In genomic region chr2:32381141-32381774, GRCm38 (mm10) we compare ENCODE assay signal across 8 mouse cellular contexts. TPM values are rescaled to one million over a fixed set of nuclear protein-coding genes. Genes with fewer than 3 reads are reported as not detected.
A peak's percentile ranks its signal among the peaks of the same experiment; 100 is the strongest.
DNase-seq lines count a peak whose midpoint lies in the region; ATAC-seq and TF ChIP-seq lines count a peak whose summit lies in the region.

No protein-coding gene starts in this region.

- under 1% methylated on average over 27 of the region's 27 CpGs for whole genome bisulfite sequencing in kidney, embryonic 14.5 days
- under 1% methylated on average over 27 of the region's 27 CpGs for WGBS in embryonic facial prominence, embryonic 15.5 days
- 1% methylated on average over 27 of the region's 27 CpGs for WGBS in intestine, postnatal 0 days
- WGBS in midbrain, embryonic 14.5 days = under 1% methylated on average over 27 of the region's 27 CpGs

- peak overlapping the region; percentile 68 for H3K4me3 ChIP-seq in kidney, embryonic 14.5 days (ENCODE audit: low read length)
- H3K4me3 ChIP-seq in ES-E14 (ENCODE audit: insufficient read depth in 1 of 2, low read depth in 1 of 2, low read length in 2 of 2, poor library complexity in 1 of 2, severe bottlenecking in 1 of 2) = peak overlapping the region; percentile 84 to 85
- peak overlapping the region; percentile 60 for H3K4me3 ChIP-seq in embryonic facial prominence, embryonic 15.5 days (replicated peaks)
- peak overlapping the region; percentile 47 for H3K4me3 ChIP-seq in intestine, postnatal 0 days (ENCODE audit: low read depth, low read length)
- H3K4me3 ChIP-seq in midbrain, embryonic 14.5 days (replicated peaks; ENCODE audit: low read depth, low read length) = peak overlapping the region; percentile 67

- peak overlapping the region; percentile 55 for H3K9ac ChIP-seq in kidney, embryonic 14.5 days (ENCODE audit: low read depth, low read length)
- peak overlapping the region; percentile 69 for H3K9ac ChIP-seq in ES-E14 (ENCODE audit: insufficient read depth, low read depth, low read length, poor library complexity, severe bottlenecking)
- peak overlapping the region; percentile 35 for H3K9ac ChIP-seq in embryonic facial prominence, embryonic 15.5 days
- peak overlapping the region; percentile 38 for H3K9ac ChIP-seq in intestine, postnatal 0 days (ENCODE audit: low read depth, low read length)
- peak overlapping the region; percentile 62 for H3K9ac ChIP-seq in midbrain, embryonic 14.5 days (replicated peaks; ENCODE audit: low read length)

- peak overlapping the region; percentile 97 for H3K4me2 ChIP-seq in kidney, embryonic 14.5 days (replicated peaks; ENCODE audit: low read depth, low read length)
- peak overlapping the region; percentile 94 for H3K4me2 ChIP-seq in embryonic facial prominence, embryonic 15.5 days (replicated peaks)
- peak overlapping the region; percentile 82 for H3K4me2 ChIP-seq in intestine, postnatal 0 days (replicated peaks; ENCODE audit: low read depth)
- peak overlapping the region; percentile 96 for H3K4me2 ChIP-seq in midbrain, embryonic 14.5 days (ENCODE audit: low read length)

- peaks cover 30% of the 10 kb centered on the region for H3K36me3 ChIP-seq in kidney, embryonic 14.5 days (ENCODE audit: control insufficient read depth, insufficient read depth, low read length)
- peaks cover 15% of the 10 kb centered on the region for H3K36me3 ChIP-seq in ES-E14 (ENCODE audit: control insufficient read depth, insufficient read depth, low read length, poor library complexity, severe bottlenecking)
- peaks cover 35% of the 10 kb centered on the region for H3K36me3 ChIP-seq in embryonic facial prominence, embryonic 15.5 days
- H3K36me3 ChIP-seq in intestine, postnatal 0 days (ENCODE audit: control insufficient read depth, insufficient read depth) = peaks cover 30% of the 10 kb centered on the region
- H3K36me3 ChIP-seq in midbrain, embryonic 14.5 days (ENCODE audit: control insufficient read depth, insufficient read depth, low read length) = peaks cover 38% of the 10 kb centered on the region

- no peaks in the 10 kb centered on the region for H3K9me3 ChIP-seq in kidney, embryonic 14.5 days (ENCODE audit: control insufficient read depth, low read length)
- H3K9me3 ChIP-seq in ES-E14 (ENCODE audit: control insufficient read depth, insufficient read depth, low read depth, low read length) = no peaks in the 10 kb centered on the region
- H3K9me3 ChIP-seq in embryonic facial prominence, embryonic 15.5 days (replicated peaks) = no peaks in the 10 kb centered on the region
- H3K9me3 ChIP-seq in intestine, postnatal 0 days (ENCODE audit: control insufficient read depth) = no peaks in the 10 kb centered on the region
- no peaks in the 10 kb centered on the region for H3K9me3 ChIP-seq in midbrain, embryonic 14.5 days (ENCODE audit: control insufficient read depth, low read length)

- no peak for TF ChIP-seq CTCF in intestine, postnatal 0 days (IDR thresholded peaks at IDR 0.05; ENCODE audit: low read depth)

- in situ Hi-C loops in ES-E14 (cut with MboI; ENCODE audit: low sequenced_read_pairs in 2 of 2, unreplicated experiment in 2 of 2) = no loop called here

- H3K27me3 ChIP-seq in kidney, embryonic 14.5 days (ENCODE audit: control insufficient read depth, insufficient read depth, low read length) = 0 out of 2 replicates have a peak, but pooled peaks cover 4% of the 10 kb centered on the region
- no peaks in the 10 kb centered on the region for H3K27me3 ChIP-seq in embryonic facial prominence, embryonic 15.5 days
- no peaks in the 10 kb centered on the region for H3K27me3 ChIP-seq in intestine, postnatal 0 days (replicated peaks; ENCODE audit: control insufficient read depth, insufficient read depth, low read length)
- no peaks in the 10 kb centered on the region for H3K27me3 ChIP-seq in midbrain, embryonic 14.5 days (ENCODE audit: control insufficient read depth, insufficient read depth, low read length)

- no peak overlapping the region for H3K27ac ChIP-seq in kidney, embryonic 14.5 days (ENCODE audit: low read depth, low read length)
- no peak overlapping the region for H3K27ac ChIP-seq in ES-E14 (ENCODE audit: insufficient read depth, low read depth, low read length, poor library complexity, severe bottlenecking)
- 0 out of 2 replicates have a peak overlapping the region, but pooled peaks have one; percentile 1 for H3K27ac ChIP-seq in embryonic facial prominence, embryonic 15.5 days (replicated peaks)
- H3K27ac ChIP-seq in intestine, postnatal 0 days (ENCODE audit: low read depth, low read length) = 0 out of 2 replicates have a peak overlapping the region, but pooled peaks have one; percentile 46
- H3K27ac ChIP-seq in midbrain, embryonic 14.5 days (replicated peaks; ENCODE audit: low read depth, low read length) = no peak overlapping the region

- peaks cover 5% of the 10 kb centered on the region; the same call in 1 of the 2 replicates for H3K4me1 ChIP-seq in kidney, embryonic 14.5 days (ENCODE audit: control insufficient read depth, insufficient read depth, low read length)
- H3K4me1 ChIP-seq in ES-E14 (ENCODE audit: control insufficient read depth in 2 of 2, insufficient read depth in 2 of 2, low read length in 2 of 2, poor library complexity in 1 of 2) = no peaks in the 10 kb centered on the region
- peaks cover 17% of the 10 kb centered on the region for H3K4me1 ChIP-seq in embryonic facial prominence, embryonic 15.5 days
- 0 out of 2 replicates have a peak, but pooled peaks cover 4% of the 10 kb centered on the region for H3K4me1 ChIP-seq in intestine, postnatal 0 days (replicated peaks; ENCODE audit: control insufficient read depth, insufficient read depth, low read length)
- H3K4me1 ChIP-seq in midbrain, embryonic 14.5 days (ENCODE audit: control insufficient read depth, insufficient read depth, low read length) = no peaks in the 10 kb centered on the region

- DNase-seq in kidney, postnatal 14 days = no peak
- no peak for DNase-seq in ES-E14 (ENCODE audit: low read depth, low spot score)
- peak; percentile 66 for DNase-seq in midbrain, embryonic 14.5 days
- no peak for DNase-seq in adrenal gland, adult 8-10 months
- no peak for DNase-seq in cerebellum, adult 11-12 months

- ATAC-seq in kidney, embryonic 14.5 days (ENCODE audit: low FRiP score, low TSS enrichment) = peak; percentile 72
- peak; percentile 8 for ATAC-seq in embryonic facial prominence, embryonic 15.5 days (ENCODE audit: insufficient number of reproducible peaks, low FRiP score, low TSS enrichment, low read depth)
- ATAC-seq in intestine, postnatal 0 days = peak; percentile 23
- peak; percentile 43 for ATAC-seq in midbrain, embryonic 14.5 days (ENCODE audit: low FRiP score, low TSS enrichment)

TF ChIP-seq in ES-E14, 5 proteins besides CTCF, POLR2A, EP300 and RAD21:
- TF ChIP-seq CHD2 (IDR thresholded peaks at IDR 0.05; ENCODE audit: low read depth, low read length) = no peak
- no peak for TF ChIP-seq ZC3H11A (IDR thresholded peaks at IDR 0.05; ENCODE audit: borderline replicate concordance, low read depth, low read length)
- no peak for TF ChIP-seq ZNF384 (IDR thresholded peaks at IDR 0.05; ENCODE audit: low read depth, low read length)
- TF ChIP-seq MAFK (IDR thresholded peaks at IDR 0.05; ENCODE audit: insufficient read depth, low read depth, low read length) = peak; percentile 94
- TF ChIP-seq HCFC1 (IDR thresholded peaks at IDR 0.05; ENCODE audit: borderline replicate concordance, insufficient read depth, low read length) = no peak

RNA-seq across cellular contexts. Expression of gene 1110008P14Rik, which starts 0.5 kb away (rescaled TPM):
- 50.1 and 52.0 TPM in 2 replicates for polyA plus RNA-seq in kidney, embryonic 14.5 days (2014; fragmentation: Nextera tagmentation; extraction: Ambion mirVana)
- total RNA-seq in ES-E14 (2012; rRNA removed) = 20.0 and 31.3 TPM in 2 replicates
- 71.6 and 71.9 TPM in 2 replicates for polyA plus RNA-seq in embryonic facial prominence, embryonic 15.5 days (2015; fragmentation: Nextera tagmentation; extraction: Ambion mirVana)
- 95.0 and 100 TPM in 2 replicates for polyA plus RNA-seq in intestine, postnatal 0 days (2015; fragmentation: Nextera tagmentation; extraction: Ambion mirVana)
- 107 and 153 TPM in 2 replicates for polyA plus RNA-seq in midbrain, embryonic 14.5 days (2014; fragmentation: Nextera tagmentation; extraction: Ambion mirVana)
- total RNA-seq in adrenal gland, adult 8-10 months (2022) = 100 to 1,000 TPM; 120 to 179 (median 148) TPM

RNA-seq across cellular contexts. Expression of gene Lcn2, which starts 6.8 kb away (rescaled TPM):
- polyA plus RNA-seq in kidney, embryonic 14.5 days (2014; fragmentation: Nextera tagmentation; extraction: Ambion mirVana) = 1.6 and 1.7 TPM in 2 replicates
- not detected in 2 replicates for total RNA-seq in ES-E14 (2012; rRNA removed)
- polyA plus RNA-seq in embryonic facial prominence, embryonic 15.5 days (2015; fragmentation: Nextera tagmentation; extraction: Ambion mirVana) = 5.6 and 6.5 TPM in 2 replicates
- 4.8 and 5.4 TPM in 2 replicates for polyA plus RNA-seq in intestine, postnatal 0 days (2015; fragmentation: Nextera tagmentation; extraction: Ambion mirVana)
- polyA plus RNA-seq in midbrain, embryonic 14.5 days (2014; fragmentation: Nextera tagmentation; extraction: Ambion mirVana) = not detected in 2 replicates
- 1 to 10 TPM in 2 of 4 experiments, under 1 TPM in 2; 0.32 to 3.7 (median 1.3) TPM for total RNA-seq in adrenal gland, adult 8-10 months (2022)

RNA-seq across cellular contexts. Expression of gene Ptges2, which starts 14.4 kb away (rescaled TPM):
- 32.2 and 36.4 TPM in 2 replicates for polyA plus RNA-seq in kidney, embryonic 14.5 days (2014; fragmentation: Nextera tagmentation; extraction: Ambion mirVana)
- 24.9 and 30.7 TPM in 2 replicates for total RNA-seq in ES-E14 (2012; rRNA removed)
- polyA plus RNA-seq in embryonic facial prominence, embryonic 15.5 days (2015; fragmentation: Nextera tagmentation; extraction: Ambion mirVana) = 28.3 and 29.8 TPM in 2 replicates
- 47.3 and 49.4 TPM in 2 replicates for polyA plus RNA-seq in intestine, postnatal 0 days (2015; fragmentation: Nextera tagmentation; extraction: Ambion mirVana)
- polyA plus RNA-seq in midbrain, embryonic 14.5 days (2014; fragmentation: Nextera tagmentation; extraction: Ambion mirVana) = 46.2 and 64.4 TPM in 2 replicates
- 10 to 100 TPM; 42.2 to 52.5 (median 51.1) TPM for total RNA-seq in adrenal gland, adult 8-10 months (2022)

RNA-seq across cellular contexts. Expression of gene Dnm1, which starts 28.1 kb away (rescaled TPM):
- 8.4 and 11.5 TPM in 2 replicates for polyA plus RNA-seq in kidney, embryonic 14.5 days (2014; fragmentation: Nextera tagmentation; extraction: Ambion mirVana)
- 1.5 and 2.5 TPM in 2 replicates for total RNA-seq in ES-E14 (2012; rRNA removed)
- polyA plus RNA-seq in embryonic facial prominence, embryonic 15.5 days (2015; fragmentation: Nextera tagmentation; extraction: Ambion mirVana) = 30.7 and 31.5 TPM in 2 replicates
- 23.5 and 30.0 TPM in 2 replicates for polyA plus RNA-seq in intestine, postnatal 0 days (2015; fragmentation: Nextera tagmentation; extraction: Ambion mirVana)
- 90.6 and 103 TPM in 2 replicates for polyA plus RNA-seq in midbrain, embryonic 14.5 days (2014; fragmentation: Nextera tagmentation; extraction: Ambion mirVana)
- total RNA-seq in adrenal gland, adult 8-10 months (2022) = 10 to 100 TPM; 23.2 to 50.0 (median 34.4) TPM

RNA-seq across cellular contexts. Expression of gene Ciz1, which starts 29.1 kb away (rescaled TPM):
- 36.2 and 50.3 TPM in 2 replicates for polyA plus RNA-seq in kidney, embryonic 14.5 days (2014; fragmentation: Nextera tagmentation; extraction: Ambion mirVana)
- total RNA-seq in ES-E14 (2012; rRNA removed) = 13.6 and 18.7 TPM in 2 replicates
- polyA plus RNA-seq in embryonic facial prominence, embryonic 15.5 days (2015; fragmentation: Nextera tagmentation; extraction: Ambion mirVana) = 54.6 and 57.3 TPM in 2 replicates
- polyA plus RNA-seq in intestine, postnatal 0 days (2015; fragmentation: Nextera tagmentation; extraction: Ambion mirVana) = 20.1 and 20.7 TPM in 2 replicates
- polyA plus RNA-seq in midbrain, embryonic 14.5 days (2014; fragmentation: Nextera tagmentation; extraction: Ambion mirVana) = 46.4 and 54.1 TPM in 2 replicates
- total RNA-seq in adrenal gland, adult 8-10 months (2022) = 100 to 1,000 TPM in 1 of 4 experiments, 10 to 100 TPM in 3; 71.6 to 115 (median 85.4) TPM

Comparison
In these comparisons a context has a peak if more than half of its experiments do, and no peak if none do; other contexts are left out.
1. ATAC-seq: peak in every context shown above with its lines; median percentile 72 in kidney, embryonic 14.5 days; 43 in midbrain, embryonic 14.5 days; 23 in intestine, postnatal 0 days; 8 in embryonic facial prominence, embryonic 15.5 days.
2. H3K27ac ChIP-seq: peak in embryonic facial prominence, embryonic 15.5 days (single experiment) and intestine, postnatal 0 days (single experiment); none in kidney, embryonic 14.5 days (single experiment), ES-E14 (single experiment) and midbrain, embryonic 14.5 days (single experiment).
3. Peak in every context shown above with its lines, with median percentiles within 50 percentile points of each other: H3K4me2 ChIP-seq, H3K4me3 ChIP-seq and H3K9ac ChIP-seq.